Mouse (Mus musculus) liver, adult 2 months (tissue): ENCODE data around the gene Sin3a.

Experiments used
- CTCF ChIP-seq: fragments of 200-500 bp; IDR thresholded peaks from 2 replicates; pipeline ENCODE4 v1.5.1; 2011; ENCODE audit warnings: low read depth, low read length, control low read depth
- POLR2A ChIP-seq: fragments of 200-500 bp; IDR thresholded peaks from 2 replicates; pipeline ENCODE4 v1.6.1; 2011; ENCODE audit warnings: low read length, control low read depth; ENCODE audit not compliant: insufficient read depth; ENCODE audit errors: extremely low read depth

- no peak for TF ChIP-seq POLR2A
- no peak for TF ChIP-seq CTCF
Observed at GRCm38 (mm10) chr9:57141417-57142353, 69.8 kb downstream of the Sin3a start.
